Mouse (Mus musculus) CD8-positive naive resting alpha-beta T cell, adult 57 days (primary cell): ENCODE data around the gene Cdr1. TPM values are rescaled to one million over a fixed set of nuclear protein-coding genes. Genes with fewer than 3 reads are reported as not detected.

Source experiments
- total RNA-seq: library from RNA; stranded (reverse); gene quantifications from one replicate; pipeline ENCODE4 v1.2.4, GENCODE M21; 2023

Cdr1 gene
- total RNA-seq = not detected

GRCm38 (mm10) chrX:61185458-61185857 lies at the start of gene Cdr1:
Cdr1 (minus strand) TSS chrX:61185558.

